Mouse (Mus musculus) thymus, adult 2 months (tissue): Measurements from ENCODE around the gene Etv5. TPM values are rescaled to one million over a fixed set of nuclear protein-coding genes. Genes with fewer than 3 reads are reported as not detected.

ENCODE experiments used
- DNase-seq: peaks from one replicate; pipeline ENCODE4 v3.0.0; 2021
- H3K27ac ChIP-seq: fragments of 200-500 bp; 2 replicates; pipeline ENCODE4 v1.5.1; 2012; ENCODE audit warnings: low read length, control low read depth; ENCODE audit not compliant: control insufficient read depth, insufficient read depth
- H3K27me3 ChIP-seq: fragments of 200-500 bp; 2 replicates; pipeline ENCODE4 v1.6.1; 2012; ENCODE audit warnings: mild to moderate bottlenecking, low read length, moderate library complexity, mixed read lengths; ENCODE audit not compliant: control insufficient read depth, insufficient read depth
- H3K36me3 ChIP-seq: fragments of 200-500 bp; 2 replicates; pipeline ENCODE4 v1.6.1; 2012; ENCODE audit warnings: mild to moderate bottlenecking, low read length, moderate library complexity; ENCODE audit not compliant: control insufficient read depth, insufficient read depth
- H3K4me1 ChIP-seq: fragments of 200-500 bp; replicated peaks from 2 replicates; pipeline ENCODE4 v1.6.1; 2012; ENCODE audit warnings: low read length; ENCODE audit not compliant: control insufficient read depth, insufficient read depth
- H3K4me3 ChIP-seq: fragments of 200-500 bp; 2 replicates; pipeline ENCODE4 v1.5.1; 2012; ENCODE audit warnings: mild to moderate bottlenecking, low read length, control low read depth, moderate library complexity; ENCODE audit not compliant: control insufficient read depth, insufficient read depth
- CTCF ChIP-seq: fragments of 200-500 bp; IDR thresholded peaks from 2 replicates; pipeline ENCODE4 v1.5.1; 2012; ENCODE audit warnings: mild to moderate bottlenecking, control low read depth, low read length, moderate library complexity, borderline replicate concordance; ENCODE audit not compliant: control insufficient read depth, poor library complexity, insufficient read depth; ENCODE audit errors: extremely low read depth
- POLR2A ChIP-seq: fragments of 200-500 bp; IDR thresholded peaks from 2 replicates; pipeline ENCODE4 v1.6.1; 2012; ENCODE audit warnings: mild to moderate bottlenecking, low read length, control low read depth, moderate library complexity; ENCODE audit not compliant: control insufficient read depth, poor library complexity, insufficient read depth; ENCODE audit errors: extremely low read depth
- WGBS: fragments of 180-500 bp; shearing (Covaris S2); methylation state at CpG from one replicate; pipeline ENCODE4 v1.1.7; 2018; 5-methylcytosine and 5-hydroxymethylcytosine counted together
- polyA plus RNA-seq: library from polyadenylated mRNA; depleted of rRNA; stranded (reverse); fragments of >200 nt; gene quantifications from 2 replicates; pipeline ENCODE4 v1.2.3, GENCODE M21; 2012

Etv5 gene
- polyA plus RNA-seq, 1 experiment, result 7.3 TPM

DNA sequence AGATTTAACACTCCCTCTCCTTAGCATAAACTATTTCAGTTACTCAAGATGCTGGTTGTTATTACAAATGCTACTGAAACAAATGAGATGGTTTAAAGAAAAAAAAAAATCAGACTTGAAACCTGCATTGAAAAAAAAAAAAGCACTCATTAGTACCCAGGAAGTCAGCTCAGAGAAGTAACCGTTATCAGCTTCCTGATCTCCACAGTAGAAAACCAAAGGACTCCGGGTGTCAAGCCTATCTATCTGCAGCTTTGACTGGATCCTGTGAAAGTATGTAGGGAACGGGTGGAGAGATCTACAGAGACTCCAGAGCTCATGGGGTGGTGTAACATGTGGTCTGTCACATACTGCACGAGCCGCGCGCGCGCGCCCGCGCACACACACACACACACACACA lies 7.7 kb downstream of the Etv5 start:
- no peak overlapping the region for H3K27ac ChIP-seq
- H3K36me3 ChIP-seq, result no peaks in the 10 kb centered on the region
- 2% methylated on average over 12 of the region's 12 CpGs for WGBS
- no peaks in the 10 kb centered on the region for H3K27me3 ChIP-seq
- TF ChIP-seq CTCF, result no peak
- no peak for TF ChIP-seq POLR2A
- H3K4me3 ChIP-seq, result no peak overlapping the region
- peaks cover 7% of the 10 kb centered on the region for H3K4me1 ChIP-seq
- DNase-seq, result no peak

GRCm38 (mm10) chr16:22431335-22431734 lies 8.2 kb downstream of the Etv5 start:
- Histone ChIP-seq H3K27ac (no peak overlapping the region), H3K36me3 (no peaks in the 10 kb centered on the region), H3K4me3 (no peak overlapping the region), H3K27me3 (no peaks in the 10 kb centered on the region), H3K4me1 (peaks cover 7% of the 10 kb centered on the region)
- WGBS, result 51% methylated on average over 2 of the region's 2 CpGs
- TF ChIP-seq POLR2A (no peak), CTCF (no peak)
- no peak for DNase-seq

DNA sequence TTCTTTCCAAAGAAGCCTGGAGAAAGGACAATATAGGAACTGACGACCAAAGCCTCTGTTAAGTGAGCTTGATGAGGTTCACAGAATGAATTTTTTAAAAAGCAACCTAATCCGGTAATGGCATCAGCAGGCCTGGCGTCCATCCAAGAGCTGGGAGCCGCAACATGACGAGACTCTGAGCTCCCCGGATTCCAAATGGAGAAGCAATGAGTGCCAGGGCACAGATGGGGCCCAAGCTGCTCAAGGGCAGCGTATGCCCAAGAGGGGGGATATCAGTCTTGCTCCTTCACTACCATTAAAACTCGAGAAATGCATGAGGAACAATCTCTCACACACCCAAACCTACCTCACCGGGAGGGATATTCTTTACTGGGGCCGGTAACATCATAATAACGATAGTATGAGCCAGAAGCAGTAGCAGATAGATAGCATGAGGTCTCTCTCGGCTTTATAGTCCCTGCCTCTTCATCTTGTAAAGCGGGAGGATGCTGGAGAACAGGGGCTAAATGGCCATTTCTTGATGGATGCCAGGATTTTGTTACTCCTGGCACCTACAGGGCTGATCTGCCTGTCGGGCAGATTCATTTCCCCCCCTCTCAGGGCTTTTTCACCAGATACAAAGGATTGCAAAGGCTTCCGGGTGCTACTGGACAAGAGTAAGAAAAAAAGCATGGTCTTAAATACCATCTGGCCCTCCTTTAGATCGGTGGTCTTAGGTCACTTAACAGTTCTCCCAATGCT lies 9.1 kb downstream of the Etv5 start:
- TF ChIP-seq CTCF (no peak), POLR2A (no peak)
- WGBS, result 94% methylated on average over 16 of the region's 16 CpGs
- H3K27ac ChIP-seq, result no peak overlapping the region
- H3K4me1 ChIP-seq, result peaks cover 7% of the 10 kb centered on the region
- DNase-seq, result no peak
- no peaks in the 10 kb centered on the region for H3K27me3 ChIP-seq
- no peak overlapping the region for H3K4me3 ChIP-seq
- H3K36me3 ChIP-seq, result no peaks in the 10 kb centered on the region

GRCm38 (mm10) chr16:22429377-22429776 lies 10.1 kb downstream of the Etv5 start:
- H3K36me3 ChIP-seq, result no peaks in the 10 kb centered on the region
- H3K4me1 ChIP-seq, result peaks cover 7% of the 10 kb centered on the region
- no peak overlapping the region for H3K4me3 ChIP-seq
- no peak for TF ChIP-seq POLR2A
- no peak for TF ChIP-seq CTCF
- DNase-seq, result no peak
- H3K27me3 ChIP-seq, result no peaks in the 10 kb centered on the region
- no peak overlapping the region for H3K27ac ChIP-seq
- WGBS, result 79% methylated on average over 8 of the region's 8 CpGs

GRCm38 (mm10) chr16:22428853-22429341 lies 10.6 kb downstream of the Etv5 start:
- Histone ChIP-seq H3K4me1 (peaks cover 7% of the 10 kb centered on the region), H3K4me3 (no peak overlapping the region), H3K36me3 (no peaks in the 10 kb centered on the region), H3K27me3 (no peaks in the 10 kb centered on the region), H3K27ac (no peak overlapping the region)
- TF ChIP-seq POLR2A (no peak), CTCF (0 out of 2 replicates have a peak, but pooled peaks have one; percentile 16)
- peak; percentile 31 for DNase-seq
- 35% methylated on average over 9 of the region's 9 CpGs for whole genome bisulfite sequencing

DNA sequence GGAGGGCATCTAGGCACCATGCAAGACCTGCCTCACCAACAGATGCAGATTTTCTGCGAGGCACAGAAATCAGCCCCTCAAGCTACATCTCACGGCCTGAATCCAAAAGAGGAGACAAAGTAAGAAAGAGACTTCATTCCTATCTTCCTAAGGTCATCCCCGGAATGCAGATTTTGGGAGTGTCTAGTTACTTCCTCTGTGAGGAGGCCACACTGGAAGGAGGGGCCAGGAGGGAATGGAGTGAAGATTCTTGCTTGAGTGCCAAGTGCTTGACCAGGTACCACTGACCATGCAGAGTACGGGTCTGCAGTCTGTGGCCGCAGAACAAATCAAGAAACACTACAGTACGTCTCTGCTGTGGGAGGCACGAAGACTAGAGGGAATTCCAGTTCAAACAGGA lies 12.7 kb downstream of the Etv5 start:
- no peak overlapping the region for H3K27ac ChIP-seq
- WGBS, result 95% methylated on average over 7 of the region's 7 CpGs
- H3K4me1 ChIP-seq, result peaks cover 4% of the 10 kb centered on the region
- H3K27me3 ChIP-seq, result no peaks in the 10 kb centered on the region
- no peak for TF ChIP-seq POLR2A
- no peak for TF ChIP-seq CTCF
- no peak for DNase-seq
- H3K36me3 ChIP-seq, result no peaks in the 10 kb centered on the region
- no peak overlapping the region for H3K4me3 ChIP-seq

GRCm38 (mm10) chr16:22422256-22422655 lies 17.3 kb downstream of the Etv5 start:
- no peak for DNase-seq
- TF ChIP-seq CTCF, result no peak
- TF ChIP-seq POLR2A, result no peak
- Histone ChIP-seq H3K36me3 (no peaks in the 10 kb centered on the region), H3K4me1 (no peaks in the 10 kb centered on the region), H3K27me3 (no peaks in the 10 kb centered on the region), H3K4me3 (no peak overlapping the region), H3K27ac (no peak overlapping the region)
- WGBS, result 96% methylated on average over 5 of the region's 5 CpGs

GRCm38 (mm10) chr16:22417931-22418330 lies 21.6 kb downstream of the Etv5 start:
- Histone ChIP-seq H3K4me1 (no peaks in the 10 kb centered on the region), H3K27me3 (no peaks in the 10 kb centered on the region), H3K36me3 (no peaks in the 10 kb centered on the region), H3K4me3 (no peak overlapping the region), H3K27ac (no peak overlapping the region)
- DNase-seq, result no peak
- TF ChIP-seq POLR2A, result no peak
- no peak for TF ChIP-seq CTCF
- WGBS, result 98% methylated on average over 7 of the region's 7 CpGs
